In the genomic region with DNA sequence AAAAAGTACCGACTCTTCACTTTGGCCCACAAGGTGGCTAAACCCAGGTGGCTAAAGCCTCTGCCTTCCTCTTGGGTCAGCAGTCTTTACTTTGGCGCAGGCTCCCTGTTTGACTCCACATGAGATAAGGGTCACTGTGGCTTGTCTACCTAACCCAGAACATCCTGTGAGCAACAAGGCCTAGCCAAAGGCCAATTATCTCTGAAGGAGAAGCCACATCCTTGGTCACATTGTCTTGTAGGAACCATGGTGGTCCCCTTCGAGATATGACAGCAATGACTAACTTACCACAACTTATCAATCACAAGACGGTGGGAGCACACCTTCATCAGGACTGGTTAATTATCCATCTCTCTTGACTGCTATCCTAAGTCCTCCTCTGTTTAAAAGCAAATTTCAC, we compare ENCODE assay signal across 21 mouse cellular contexts.
"Had no signal": no experiment of that assay in that cellular context is flagged by ENCODE, and none has a peak within 500 bp of the region (broad histone marks: within the 10 kb centered on the region; RNA-seq: fewer than 3 reads in every experiment).

No protein-coding gene starts in this region.

- H3K9ac ChIP-seq: hindbrain, embryonic 13.5 days; hindbrain, embryonic 15.5 days; limb, embryonic 13.5 days; limb, embryonic 15.5 days; liver, embryonic 14.5 days had no signal

- H3K4me3 ChIP-seq: heart, adult 2 months; hindbrain, embryonic 13.5 days; hindbrain, embryonic 15.5 days; layer of hippocampus, adult 2 months; left cerebral cortex, adult 2 months; limb, embryonic 13.5 days; limb, embryonic 15.5 days had no signal

- H3K36me3 ChIP-seq: hindbrain, embryonic 13.5 days; hindbrain, embryonic 15.5 days; limb, embryonic 13.5 days; limb, embryonic 15.5 days had no signal

- H3K9me3 ChIP-seq: hindbrain, embryonic 13.5 days; hindbrain, embryonic 15.5 days; limb, embryonic 13.5 days; limb, embryonic 15.5 days had no signal

- H3K4me1 ChIP-seq: hindbrain, embryonic 15.5 days had no signal

- DNase-seq: gastrocnemius, postnatal 14 days; gastrocnemius, postnatal 36 days; heart, adult 11 months; heart, adult 2 months; heart, postnatal 10 days; heart, postnatal 36 days; kidney, adult 11 months; kidney, adult 8-10 months; kidney, postnatal 10 days; kidney, postnatal 25 days; kidney, postnatal 4 days had no signal

- H3K27ac ChIP-seq: heart, adult 2 months; hindbrain, embryonic 13.5 days; hindbrain, embryonic 15.5 days; hindbrain, postnatal 0 days; layer of hippocampus, adult 2 months; left cerebral cortex, adult 2 months; limb, embryonic 13.5 days; limb, embryonic 15.5 days; liver, embryonic 14.5 days had no signal

- H3K4me2 ChIP-seq: heart, embryonic 11.5 days; hindbrain, embryonic 13.5 days; hindbrain, embryonic 15.5 days; limb, embryonic 13.5 days; limb, embryonic 15.5 days had no signal

- ATAC-seq: hindbrain, postnatal 0 days; intestine, embryonic 16.5 days had no signal
